Comparison of ENCODE assay signal across 12 mouse cellular contexts in genomic region chr6:117408971-117409783, GRCm38 (mm10).
DNase-seq lines count a peak whose midpoint lies in the region; ATAC-seq and TF ChIP-seq lines count a peak whose summit lies in the region.
"Had no signal": no experiment of that assay in that cellular context is flagged by ENCODE, and none has a peak within 500 bp of the region (broad histone marks: within the 10 kb centered on the region; RNA-seq: fewer than 3 reads in every experiment).

No protein-coding gene starts in this region.

- H3K9ac ChIP-seq in forebrain, embryonic 13.5 days, result no peak overlapping the region
- H3K9ac ChIP-seq in forebrain, embryonic 11.5 days (ENCODE audit: low read length), result no peak overlapping the region
- H3K9ac ChIP-seq in kidney, postnatal 0 days (ENCODE audit: low read depth, low read length), result no peak overlapping the region
- no peak overlapping the region for H3K9ac ChIP-seq in kidney, embryonic 15.5 days
- H3K9ac ChIP-seq: hindbrain, embryonic 13.5 days had no signal

- no peaks in the 10 kb centered on the region for H3K9me3 ChIP-seq in forebrain, embryonic 13.5 days (replicated peaks)
- H3K9me3 ChIP-seq in forebrain, embryonic 11.5 days (ENCODE audit: control insufficient read depth, low read length), result no peaks in the 10 kb centered on the region
- H3K9me3 ChIP-seq in kidney, postnatal 0 days (replicated peaks; ENCODE audit: low read length), result no peaks in the 10 kb centered on the region
- H3K9me3 ChIP-seq in kidney, embryonic 15.5 days (replicated peaks), result no peaks in the 10 kb centered on the region
- H3K9me3 ChIP-seq: hindbrain, embryonic 13.5 days had no signal

- H3K27me3 ChIP-seq in forebrain, embryonic 13.5 days, result no peaks in the 10 kb centered on the region
- no peaks in the 10 kb centered on the region for H3K27me3 ChIP-seq in forebrain, embryonic 11.5 days (ENCODE audit: control insufficient read depth, insufficient read depth, low read length)
- H3K27me3 ChIP-seq in kidney, postnatal 0 days (ENCODE audit: insufficient read depth, low read length), result no peaks in the 10 kb centered on the region
- peaks cover 21% of the 10 kb centered on the region; the same call in 1 of the 2 replicates for H3K27me3 ChIP-seq in kidney, embryonic 15.5 days
- H3K27me3 ChIP-seq: hindbrain, embryonic 13.5 days had no signal

- H3K4me2 ChIP-seq in forebrain, embryonic 13.5 days, result no peak overlapping the region
- no peak overlapping the region for H3K4me2 ChIP-seq in forebrain, embryonic 11.5 days (ENCODE audit: low read depth, low read length, severe bottlenecking)
- H3K4me2 ChIP-seq in kidney, postnatal 0 days (ENCODE audit: low read length), result no peak overlapping the region
- no peak overlapping the region for H3K4me2 ChIP-seq in kidney, embryonic 15.5 days
- H3K4me2 ChIP-seq: hindbrain, embryonic 13.5 days; midbrain, embryonic 11.5 days had no signal

- H3K4me3 ChIP-seq in forebrain, embryonic 13.5 days, result no peak overlapping the region
- H3K4me3 ChIP-seq in forebrain, embryonic 11.5 days (ENCODE audit: low read depth, low read length), result no peak overlapping the region
- H3K4me3 ChIP-seq in kidney, postnatal 0 days (replicated peaks; ENCODE audit: low read depth, low read length), result no peak overlapping the region
- H3K4me3 ChIP-seq in kidney, embryonic 15.5 days (replicated peaks), result no peak overlapping the region
- H3K4me3 ChIP-seq: erythroblast, embryonic 14.5 days; hindbrain, embryonic 13.5 days had no signal

- no peak for DNase-seq in forebrain, embryonic 11.5 days (ENCODE audit: low spot score)
- DNase-seq in kidney, postnatal 0 days (ENCODE audit: low spot score), result no peak
- DNase-seq in right cerebral cortex, adult 2 months (ENCODE audit: low spot score in 2 of 2), result peak; percentile 36 to 38
- no peak for DNase-seq in right cerebral cortex, postnatal 36 days (ENCODE audit: low spot score in 2 of 2)
- DNase-seq: gastrocnemius, postnatal 14 days; kidney, postnatal 14 days had no signal

- H3K4me1 ChIP-seq in forebrain, embryonic 13.5 days, result peaks cover 10% of the 10 kb centered on the region; the same call in 1 of the 2 replicates
- H3K4me1 ChIP-seq in forebrain, embryonic 11.5 days (replicated peaks; ENCODE audit: control insufficient read depth, insufficient read depth, low read length), result no peaks in the 10 kb centered on the region
- peaks cover 12% of the 10 kb centered on the region; the same call in 1 of the 2 replicates for H3K4me1 ChIP-seq in kidney, postnatal 0 days (replicated peaks; ENCODE audit: insufficient read depth, low read length)
- H3K4me1 ChIP-seq in kidney, embryonic 15.5 days, result peaks cover 39% of the 10 kb centered on the region

- H3K36me3 ChIP-seq in forebrain, embryonic 13.5 days (ENCODE audit: poor library complexity, severe bottlenecking), result no peaks in the 10 kb centered on the region
- no peaks in the 10 kb centered on the region for H3K36me3 ChIP-seq in forebrain, embryonic 11.5 days (ENCODE audit: control insufficient read depth, insufficient read depth, low read length)
- H3K36me3 ChIP-seq in kidney, postnatal 0 days (ENCODE audit: insufficient read depth, low read length), result no peaks in the 10 kb centered on the region
- no peaks in the 10 kb centered on the region for H3K36me3 ChIP-seq in kidney, embryonic 15.5 days
- H3K36me3 ChIP-seq: hindbrain, embryonic 13.5 days had no signal

- peak; percentile 13; the same call in 1 of the 2 replicates for TF ChIP-seq CTCF in kidney, postnatal 0 days (IDR thresholded peaks at IDR 0.05; ENCODE audit: low read depth)

- H3K27ac ChIP-seq in forebrain, embryonic 13.5 days, result no peak overlapping the region
- no peak overlapping the region for H3K27ac ChIP-seq in forebrain, embryonic 11.5 days (ENCODE audit: low read depth, low read length)
- H3K27ac ChIP-seq in kidney, postnatal 0 days, result no peak overlapping the region
- no peak overlapping the region for H3K27ac ChIP-seq in kidney, embryonic 15.5 days
- H3K27ac ChIP-seq: hindbrain, embryonic 13.5 days had no signal

- 86% methylated on average over 11 of the region's 11 CpGs for WGBS in forebrain, embryonic 13.5 days
- 86% methylated on average over 11 of the region's 11 CpGs for WGBS in forebrain, embryonic 11.5 days
- WGBS in kidney, postnatal 0 days, result 77% methylated on average over 11 of the region's 11 CpGs
- 77% methylated on average over 11 of the region's 11 CpGs for WGBS in kidney, embryonic 15.5 days

- peak; percentile 58; the same call in 1 of the 2 replicates for ATAC-seq in forebrain, embryonic 13.5 days
- ATAC-seq in forebrain, embryonic 11.5 days (replicated peaks; ENCODE audit: low FRiP score), result no peak
- ATAC-seq in kidney, postnatal 0 days (replicated peaks; ENCODE audit: low FRiP score, low read depth), result no peak
- no peak for ATAC-seq in kidney, embryonic 15.5 days (replicated peaks; ENCODE audit: low FRiP score)
- ATAC-seq in frontal cortex, adult (ENCODE audit: low TSS enrichment), result no peak

Comparison
In these comparisons a context has a peak if more than half of its experiments do, and no peak if none do; other contexts are left out.
1. DNase-seq: peak in right cerebral cortex, adult 2 months (2 of 2); none in forebrain, embryonic 11.5 days (single experiment), kidney, postnatal 0 days (single experiment) and right cerebral cortex, postnatal 36 days (0 of 2).